Mouse (Mus musculus): ENCODE measurements around the gene Rmi1.

- TF ChIP-seq CTCF (IDR thresholded peaks at IDR 0.05; ENCODE audit: low read depth, low read length) (no peak), GATA1 (IDR thresholded peaks at IDR 0.05; ENCODE audit: borderline replicate concordance, low read length) (no peak), TAL1 (conservative IDR thresholded peaks at IDR 0.05; ENCODE audit: low read depth, low read length) (no peak), GATA2 (IDR thresholded peaks at IDR 0.05; ENCODE audit: borderline replicate concordance, low read depth, low read length) (no peak)
These were observed 29.5 kb upstream of the Rmi1 start for GRCm38 (mm10) chr13:58372278-58373152.
